Mouse (Mus musculus) leukemia stem cell, adult 10-12 weeks (primary cell): ENCODE results near the gene Rac3. TPM values are rescaled to one million over a fixed set of nuclear protein-coding genes. Genes with fewer than 3 reads are reported as not detected.

Experiments
- polyA plus RNA-seq: library from polyadenylated mRNA; stranded (reverse); fragments of >175 nt; gene quantifications from 2 replicates; pipeline ENCODE4 v1.2.3, GENCODE M21; 2012; ENCODE audit warnings: low replicate concordance

Gene Rac3
- polyA plus RNA-seq = 3.6 and 5.3 TPM in 2 replicates

GRCm38 (mm10) chr11:120721124-120722066, at the start of gene Rac3:
TSS of gene Rac3 (plus strand) at chr11:120721470.

GRCm38 (mm10) chr11:120672687-120673593, 48.3 kb upstream of the Rac3 start, which contains the start of gene Aspscr1:
TSS of gene Aspscr1 (plus strand) at chr11:120672973.

GRCm38 (mm10) chr11:120713580-120714518, 7.4 kb upstream of the Rac3 start, which contains the start of the genes Cenpx and Lrrc45:
TSS of gene Cenpx (minus strand) at chr11:120713738.
TSS of gene Lrrc45 (plus strand) at chr11:120713925.

GRCm38 (mm10) chr11:120727169-120727527, 5.9 kb downstream of the Rac3 start, which contains the start of gene Dcxr:
TSS of gene Dcxr (minus strand) at chr11:120727281.

GRCm38 (mm10) chr11:120731858-120732680, 10.8 kb downstream of the Rac3 start, which contains the start of gene Cbr2:
TSS of gene Cbr2 (minus strand) at chr11:120732114.

GRCm38 (mm10) chr11:120762672-120763041, 41.4 kb downstream of the Rac3 start, which contains the start of gene Hmga1b:
TSS of gene Hmga1b (plus strand) at chr11:120762794.

Other genes with a start within 250 kb of the Rac3 start
- 288 and 518 TPM in 2 replicates for gene Mrpl12, start 236.9 kb upstream of the Rac3 start, polyA plus RNA-seq
- 94.0 and 114 TPM in 2 replicates for gene Slc25a10, start 229.6 kb upstream of the Rac3 start, polyA plus RNA-seq
- gene Gcgr, start 190.8 kb upstream of the Rac3 start, polyA plus RNA-seq = not detected in 2 replicates
- 63.8 and 96.4 TPM in 2 replicates for gene Mcrip1, start 171.7 kb upstream of the Rac3 start, polyA plus RNA-seq
- not detected in 2 replicates for gene Ppp1r27, start 170.3 kb upstream of the Rac3 start, polyA plus RNA-seq
- 998 and 1,537 TPM in 2 replicates for gene P4hb, start 148.2 kb upstream of the Rac3 start, polyA plus RNA-seq
- 596 and 1,231 TPM in 2 replicates for gene Arhgdia, start 139.8 kb upstream of the Rac3 start, polyA plus RNA-seq
- 192 and 295 TPM in 2 replicates for gene Alyref, start 123.1 kb upstream of the Rac3 start, polyA plus RNA-seq
- 39.8 and 162 TPM in 2 replicates for gene Anapc11, start 123.0 kb upstream of the Rac3 start, polyA plus RNA-seq
- 2.4 and 7.0 TPM in 2 replicates for gene Npb, start 113.0 kb upstream of the Rac3 start, polyA plus RNA-seq
- 56.6 and 107 TPM in 2 replicates for gene Pcyt2, start 103.5 kb upstream of the Rac3 start, polyA plus RNA-seq
- gene Sirt7, start 96.2 kb upstream of the Rac3 start, polyA plus RNA-seq = 147 and 228 TPM in 2 replicates
- gene Mafg, start 87.9 kb upstream of the Rac3 start, polyA plus RNA-seq = 103 and 176 TPM in 2 replicates
- gene Pycr1, start 77.7 kb upstream of the Rac3 start, polyA plus RNA-seq = 2.3 and 2.7 TPM in 2 replicates
- not detected in 2 replicates for gene Myadml2, start 73.3 kb upstream of the Rac3 start, polyA plus RNA-seq
- gene Notum, start 60.3 kb upstream of the Rac3 start, polyA plus RNA-seq = 0.28 and 0.48 TPM in 2 replicates
- gene Aspscr1, start 48.5 kb upstream of the Rac3 start, polyA plus RNA-seq = 168 and 366 TPM in 2 replicates
- 33.5 and 180 TPM in 2 replicates for gene Cenpx, start 7.7 kb upstream of the Rac3 start, polyA plus RNA-seq
- 29.3 and 37.4 TPM in 2 replicates for gene Lrrc45, start 7.5 kb upstream of the Rac3 start, polyA plus RNA-seq
- gene Dcxr, start 5.8 kb downstream of the Rac3 start, polyA plus RNA-seq = 8.7 and 44.1 TPM in 2 replicates
- 2.4 and 4.0 TPM in 2 replicates for gene Cbr2, start 10.6 kb downstream of the Rac3 start, polyA plus RNA-seq
- 269 and 1,219 TPM in 2 replicates for gene Hmga1b, start 41.3 kb downstream of the Rac3 start, polyA plus RNA-seq
- 41.1 and 90.1 TPM in 2 replicates for gene Rfng, start 62.7 kb downstream of the Rac3 start, polyA plus RNA-seq
- 35.0 and 37.0 TPM in 2 replicates for gene Gps1, start 62.8 kb downstream of the Rac3 start, polyA plus RNA-seq
- gene Dus1l, start 74.9 kb downstream of the Rac3 start, polyA plus RNA-seq = 123 and 193 TPM in 2 replicates
- 69.7 and 289 TPM in 2 replicates for gene Fasn, start 103.1 kb downstream of the Rac3 start, polyA plus RNA-seq
- 2.0 and 2.1 TPM in 2 replicates for gene Ccdc57, start 211.4 kb downstream of the Rac3 start, polyA plus RNA-seq
- 10.6 and 15.1 TPM in 2 replicates for gene Slc16a3, start 227.0 kb downstream of the Rac3 start, polyA plus RNA-seq